8 mouse cellular contexts compared by ENCODE assay signal in genomic region chr19:7482266-7482598, GRCm38 (mm10). TPM values are rescaled to one million over a fixed set of nuclear protein-coding genes. Genes with fewer than 3 reads are reported as not detected.
DNase-seq lines count a peak whose midpoint lies in the region; ATAC-seq and TF ChIP-seq lines count a peak whose summit lies in the region.

No protein-coding gene starts in this region.

- peak overlapping the region; percentile 90 for H3K27ac ChIP-seq in liver, adult 2 months (replicated peaks; ENCODE audit: insufficient read depth, low read depth, low read length)
- H3K27ac ChIP-seq in embryonic facial prominence, embryonic 13.5 days: peak overlapping the region; percentile 99
- no peak overlapping the region for H3K27ac ChIP-seq in intestine, postnatal 0 days (ENCODE audit: low read depth, low read length)
- H3K27ac ChIP-seq in neural tube, embryonic 15.5 days (replicated peaks): peak overlapping the region; percentile 99

- H3K4me2 ChIP-seq in embryonic facial prominence, embryonic 13.5 days: peak overlapping the region; percentile 73
- peak overlapping the region; percentile 82 for H3K4me2 ChIP-seq in intestine, postnatal 0 days (replicated peaks; ENCODE audit: low read depth)
- peak overlapping the region; percentile 56 for H3K4me2 ChIP-seq in neural tube, embryonic 15.5 days

- peaks cover 6% of the 10 kb centered on the region for H3K4me1 ChIP-seq in liver, adult 2 months (ENCODE audit: control insufficient read depth, insufficient read depth, low read length)
- H3K4me1 ChIP-seq in embryonic facial prominence, embryonic 13.5 days: peaks cover 15% of the 10 kb centered on the region
- no peaks in the 10 kb centered on the region; the same call in 1 of the 2 replicates for H3K4me1 ChIP-seq in intestine, postnatal 0 days (replicated peaks; ENCODE audit: control insufficient read depth, insufficient read depth, low read length)
- peaks cover 40% of the 10 kb centered on the region for H3K4me1 ChIP-seq in neural tube, embryonic 15.5 days

- ATAC-seq in embryonic facial prominence, embryonic 13.5 days (ENCODE audit: insufficient number of reproducible peaks, insufficient read depth, low FRiP score, low TSS enrichment, low read depth): no peak
- no peak for ATAC-seq in intestine, postnatal 0 days
- no peak for ATAC-seq in neural tube, embryonic 15.5 days (ENCODE audit: low FRiP score)

- no peaks in the 10 kb centered on the region for H3K9me3 ChIP-seq in embryonic facial prominence, embryonic 13.5 days
- no peaks in the 10 kb centered on the region for H3K9me3 ChIP-seq in intestine, postnatal 0 days (ENCODE audit: control insufficient read depth)
- H3K9me3 ChIP-seq in neural tube, embryonic 15.5 days (replicated peaks): no peaks in the 10 kb centered on the region

- DNase-seq in liver, adult 2 months (ENCODE audit: extremely low read depth, low read depth, low spot score): no peak
- no peak for DNase-seq in liver
- DNase-seq in layer of hippocampus, postnatal 36 days: no peak
- DNase-seq in layer of hippocampus, adult 8-10 months (ENCODE audit: low spot score in 2 of 2): no peak
- no peak for DNase-seq in spleen, adult 18-20 months

- WGBS in liver, adult 2 months: under 1% methylated on average over 7 of the region's 7 CpGs
- 0% methylated on average over 7 of the region's 7 CpGs for WGBS in embryonic facial prominence, embryonic 13.5 days
- under 1% methylated on average over 7 of the region's 7 CpGs for WGBS in intestine, postnatal 0 days
- WGBS in neural tube, embryonic 15.5 days: under 1% methylated on average over 7 of the region's 7 CpGs

- no peaks in the 10 kb centered on the region for H3K27me3 ChIP-seq in liver, adult 2 months (ENCODE audit: control insufficient read depth, insufficient read depth, low read length)
- no peaks in the 10 kb centered on the region for H3K27me3 ChIP-seq in embryonic facial prominence, embryonic 13.5 days
- no peaks in the 10 kb centered on the region for H3K27me3 ChIP-seq in intestine, postnatal 0 days (replicated peaks; ENCODE audit: control insufficient read depth, insufficient read depth, low read length)
- no peaks in the 10 kb centered on the region for H3K27me3 ChIP-seq in neural tube, embryonic 15.5 days (replicated peaks)

- H3K79me2 ChIP-seq in liver, adult 2 months (ENCODE audit: control insufficient read depth, insufficient read depth, low read length): peaks cover 13% of the 10 kb centered on the region; the same call in 1 of the 2 replicates

- H3K36me3 ChIP-seq in liver, adult 2 months (ENCODE audit: control insufficient read depth, insufficient read depth, low read length): no peaks in the 10 kb centered on the region
- peaks cover 1% of the 10 kb centered on the region; the same call in 1 of the 2 replicates for H3K36me3 ChIP-seq in embryonic facial prominence, embryonic 13.5 days
- H3K36me3 ChIP-seq in intestine, postnatal 0 days (ENCODE audit: control insufficient read depth, insufficient read depth): no peaks in the 10 kb centered on the region
- H3K36me3 ChIP-seq in neural tube, embryonic 15.5 days: no peaks in the 10 kb centered on the region

- TF ChIP-seq POLR2A in liver, adult 2 months (IDR thresholded peaks at IDR 0.05; ENCODE audit: extremely low read depth, insufficient read depth, low read length): no peak

- H3K9ac ChIP-seq in liver, adult 2 months (ENCODE audit: low read depth, low read length): peak overlapping the region; percentile 91
- peak overlapping the region; percentile 96 for H3K9ac ChIP-seq in embryonic facial prominence, embryonic 13.5 days
- peak overlapping the region; percentile 93 for H3K9ac ChIP-seq in intestine, postnatal 0 days (ENCODE audit: low read depth, low read length)
- peak overlapping the region; percentile 93 for H3K9ac ChIP-seq in neural tube, embryonic 15.5 days (replicated peaks)

- peak overlapping the region; percentile 81 for H3K4me3 ChIP-seq in liver, adult 2 months (ENCODE audit: insufficient read depth, low read depth, low read length)
- H3K4me3 ChIP-seq in embryonic facial prominence, embryonic 13.5 days: peak overlapping the region; percentile 96
- peak overlapping the region; percentile 96 for H3K4me3 ChIP-seq in intestine, postnatal 0 days (ENCODE audit: low read depth, low read length)
- peak overlapping the region; percentile 79 for H3K4me3 ChIP-seq in neural tube, embryonic 15.5 days (replicated peaks)

- no peak for TF ChIP-seq CTCF in liver, adult 2 months (IDR thresholded peaks at IDR 0.05; ENCODE audit: low read depth, low read length)
- TF ChIP-seq CTCF in intestine, postnatal 0 days (IDR thresholded peaks at IDR 0.05; ENCODE audit: low read depth): no peak

RNA-seq across cellular contexts. Expression of gene Rtn3, which starts 0.8 kb away (rescaled TPM):
- total RNA-seq in liver, adult 2 months (2014; rRNA removed): 22.5 and 33.6 TPM in 2 replicates
- 45.7 and 50.0 TPM in 2 replicates for polyA plus RNA-seq in liver, adult 2 months (2012; rRNA removed)
- polyA plus RNA-seq in embryonic facial prominence, embryonic 13.5 days (2015; fragmentation: Nextera tagmentation; extraction: Ambion mirVana): 104 and 112 TPM in 2 replicates
- 133 and 134 TPM in 2 replicates for polyA plus RNA-seq in intestine, postnatal 0 days (2015; fragmentation: Nextera tagmentation; extraction: Ambion mirVana)
- 588 and 670 TPM in 2 replicates for polyA plus RNA-seq in neural tube, embryonic 15.5 days (2015; fragmentation: Nextera tagmentation; extraction: Ambion mirVana)
- 100 to 1,000 TPM; 737 to 795 TPM for total RNA-seq in layer of hippocampus, postnatal 36 days (2021)
- 100 to 1,000 TPM; 723 to 801 (median 747) TPM for total RNA-seq in layer of hippocampus, adult 8-10 months (2022)

RNA-seq across cellular contexts. Expression of gene Atl3, which starts 11.6 kb away (rescaled TPM):
- total RNA-seq in liver, adult 2 months (2014; rRNA removed): 69.9 and 74.5 TPM in 2 replicates
- 16.5 and 19.4 TPM in 2 replicates for polyA plus RNA-seq in liver, adult 2 months (2012; rRNA removed)
- polyA plus RNA-seq in embryonic facial prominence, embryonic 13.5 days (2015; fragmentation: Nextera tagmentation; extraction: Ambion mirVana): 13.5 and 17.5 TPM in 2 replicates
- polyA plus RNA-seq in intestine, postnatal 0 days (2015; fragmentation: Nextera tagmentation; extraction: Ambion mirVana): 7.3 and 8.9 TPM in 2 replicates
- 7.0 and 7.6 TPM in 2 replicates for polyA plus RNA-seq in neural tube, embryonic 15.5 days (2015; fragmentation: Nextera tagmentation; extraction: Ambion mirVana)
- total RNA-seq in layer of hippocampus, postnatal 36 days (2021): 10 to 100 TPM; 21.1 to 23.3 TPM
- 10 to 100 TPM; 24.8 to 27.1 (median 26.2) TPM for total RNA-seq in layer of hippocampus, adult 8-10 months (2022)
